Mouse (Mus musculus) small intestine, adult 2 months (tissue): Measurements from ENCODE around the gene Thbd.

Source experiments
- CTCF ChIP-seq: fragments of 200-500 bp; IDR thresholded peaks from 2 replicates; pipeline ENCODE4 v1.5.1; 2012; ENCODE audit warnings: low read depth, mild to moderate bottlenecking, control low read depth, inconsistent platforms, low read length, moderate library complexity, mixed read lengths; ENCODE audit not compliant: insufficient replicate concordance, insufficient read length; ENCODE audit errors: extremely low read depth
- POLR2A ChIP-seq: fragments of 200-500 bp; IDR thresholded peaks from 2 replicates; pipeline ENCODE4 v1.6.1; 2012; ENCODE audit warnings: low read depth, mild to moderate bottlenecking, control low read depth, inconsistent platforms, low read length, moderate library complexity

- TF ChIP-seq CTCF (no peak), POLR2A (no peak)
Observed at GRCm38 (mm10) chr2:148398901-148399685, 8.9 kb downstream of the Thbd start.
